Mouse (Mus musculus) myocyte (in vitro differentiated cells): ENCODE measurements around the gene Mtmr12. TPM values are rescaled to one million over a fixed set of nuclear protein-coding genes. Genes with fewer than 3 reads are reported as not detected.

Source experiments
- H3K27me3 ChIP-seq: one replicate; pipeline ENCODE4 v1.6.1; 2011; ENCODE audit not compliant: control insufficient read depth, insufficient read depth, insufficient read length
- H3K36me3 ChIP-seq: one replicate; pipeline ENCODE4 v1.6.1; 2011; ENCODE audit not compliant: control insufficient read depth, insufficient read depth
- H3K4me2 ChIP-seq: one replicate; pipeline ENCODE4 v1.6.1; 2011; ENCODE audit warnings: low read depth, control low read depth
- H3K4me3 ChIP-seq: one replicate; pipeline ENCODE4 v1.5.1; 2011; ENCODE audit warnings: mild to moderate bottlenecking, control low read depth, moderate library complexity
- H3K79me2 ChIP-seq: one replicate; pipeline ENCODE4 v1.6.1; 2011; ENCODE audit not compliant: control insufficient read depth, insufficient read depth
- H3ac ChIP-seq: one replicate; pipeline ENCODE4 v1.6.1; 2011; ENCODE audit not compliant: control insufficient read depth, insufficient read length
- CEBPB ChIP-seq: IDR thresholded peaks from 2 replicates; pipeline ENCODE4 v1.6.1; 2011; ENCODE audit warnings: mild to moderate bottlenecking, moderate library complexity; ENCODE audit not compliant: poor library complexity, insufficient read depth, severe bottlenecking
- E2F4 ChIP-seq: IDR thresholded peaks from one replicate; pipeline ENCODE4 v1.6.1; 2011; ENCODE audit warnings: mild to moderate bottlenecking, control low read depth, moderate library complexity; ENCODE audit not compliant: insufficient read depth
- MAX ChIP-seq: IDR thresholded peaks from one replicate; pipeline ENCODE4 v1.6.1; 2011; ENCODE audit warnings: low read depth, mild to moderate bottlenecking, control low read depth
- MYOD1 ChIP-seq, 3 experiments: IDR thresholded peaks; one replicate each; pipeline ENCODE4 v1.6.1; 2011; ENCODE audit warnings: control low read depth in 2 of 3, low read depth in 2 of 3, mild to moderate bottlenecking in 2 of 3, moderate library complexity in 1 of 3; ENCODE audit not compliant: insufficient read length in 2 of 3, control insufficient read depth in 1 of 3
- MYOG ChIP-seq, 3 experiments: IDR thresholded peaks; one replicate each; pipeline ENCODE4 v1.6.1; 2011; ENCODE audit warnings: control low read depth in 2 of 3, low read depth in 2 of 3, mild to moderate bottlenecking in 2 of 3; ENCODE audit not compliant: insufficient read length in 2 of 3, control insufficient read depth in 1 of 3, insufficient read depth in 1 of 3
- POLR2A ChIP-seq: IDR thresholded peaks from one replicate; pipeline ENCODE4 v1.6.1; 2011; ENCODE audit warnings: low read depth, mild to moderate bottlenecking, control low read depth, moderate library complexity; ENCODE audit not compliant: insufficient read length
- POLR2AphosphoS2 ChIP-seq: IDR thresholded peaks from one replicate; pipeline ENCODE4 v1.6.1; 2011; ENCODE audit warnings: low read depth, control low read depth; ENCODE audit not compliant: insufficient read length
- REST ChIP-seq: IDR thresholded peaks from one replicate; pipeline ENCODE4 v1.6.1; 2011; ENCODE audit warnings: mild to moderate bottlenecking, control low read depth, moderate library complexity; ENCODE audit not compliant: insufficient read depth, insufficient read length
- SRF ChIP-seq: IDR thresholded peaks from one replicate; pipeline ENCODE4 v1.6.1; 2011; ENCODE audit warnings: low read depth; ENCODE audit not compliant: control insufficient read depth, insufficient read length
- TCF12 ChIP-seq: IDR thresholded peaks from one replicate; pipeline ENCODE4 v1.6.1; 2011; ENCODE audit warnings: mild to moderate bottlenecking, control low read depth; ENCODE audit not compliant: poor library complexity, insufficient read depth, severe bottlenecking
- TCF3 ChIP-seq: IDR thresholded peaks from one replicate; pipeline ENCODE4 v1.6.1; 2011; ENCODE audit warnings: low read depth, control low read depth; ENCODE audit not compliant: insufficient read length
- USF1 ChIP-seq: IDR thresholded peaks from one replicate; pipeline ENCODE4 v1.6.1; 2011; ENCODE audit warnings: low read depth, mild to moderate bottlenecking, control low read depth, moderate library complexity
- polyA plus RNA-seq: library from polyadenylated mRNA; unstranded; fragments of >200 nt; fragmentation: generic; extraction: Trizol; gene quantifications from one replicate; pipeline ENCODE4 v1.2.1, GENCODE M21; 2012; ENCODE audit warnings: missing spikeins

The Mtmr12 gene
- polyA plus RNA-seq, 1 experiment = 6.2 TPM

GRCm38 (mm10) chr15:12271340-12271739 is 66.5 kb downstream of the Mtmr12 start:
- H3K79me2 ChIP-seq = no peaks in the 10 kb centered on the region
- H3K36me3 ChIP-seq = peaks cover 30% of the 10 kb centered on the region

GRCm38 (mm10) chr15:12273325-12274052 is 68.7 kb downstream of the Mtmr12 start:
- no peak overlapping the region for H3K4me3 ChIP-seq
- H3K79me2 ChIP-seq = no peaks in the 10 kb centered on the region
- H3ac ChIP-seq = no peak overlapping the region
- peaks cover 13% of the 10 kb centered on the region for H3K36me3 ChIP-seq
- no peak overlapping the region for H3K4me2 ChIP-seq
- TF ChIP-seq CEBPB = no peak
- no peak for TF ChIP-seq MAX
- no peak for TF ChIP-seq TCF3
- no peak for TF ChIP-seq MYOG (IDR thresholded peaks at IDR 0.05; ENCODE audit: control insufficient read depth in 1 of 3, insufficient read depth in 1 of 3, insufficient read length in 2 of 3, low read depth in 2 of 3)
- no peak for TF ChIP-seq MYOD1 (IDR thresholded peaks at IDR 0.05; ENCODE audit: control insufficient read depth in 1 of 3, insufficient read length in 2 of 3, low read depth in 2 of 3)
- no peak for TF ChIP-seq POLR2AphosphoS2
- TF ChIP-seq TCF12 = no peak
- no peak for TF ChIP-seq POLR2A
- TF ChIP-seq E2F4 = no peak
- TF ChIP-seq SRF = no peak
- TF ChIP-seq USF1 = no peak
- TF ChIP-seq REST = no peak
- no peaks in the 10 kb centered on the region for H3K27me3 ChIP-seq

More at GRCm38 (mm10) chr15:12271340-12271739, 66.5 kb downstream of the Mtmr12 start:
- Histone ChIP-seq H3K4me3 (no peak overlapping the region), H3ac (no peak overlapping the region), H3K4me2 (no peak overlapping the region), H3K27me3 (no peaks in the 10 kb centered on the region)
- TF ChIP-seq SRF (no peak), MYOD1 (IDR thresholded peaks at IDR 0.05; ENCODE audit: control insufficient read depth in 1 of 3, insufficient read length in 2 of 3, low read depth in 2 of 3) (no peak), POLR2AphosphoS2 (no peak), TCF12 (no peak), USF1 (no peak), POLR2A (no peak), MYOG (IDR thresholded peaks at IDR 0.05; ENCODE audit: control insufficient read depth in 1 of 3, insufficient read depth in 1 of 3, insufficient read length in 2 of 3, low read depth in 2 of 3) (no peak), CEBPB (no peak), REST (no peak), TCF3 (no peak), E2F4 (no peak), MAX (no peak)

- H3K36me3 ChIP-seq = peaks cover 6% of the 10 kb centered on the region
- H3K79me2 ChIP-seq = no peaks in the 10 kb centered on the region
- H3K27me3 ChIP-seq = no peaks in the 10 kb centered on the region
- no peak overlapping the region for H3K4me3 ChIP-seq
- no peak overlapping the region for H3ac ChIP-seq
- H3K4me2 ChIP-seq = no peak overlapping the region
- TF ChIP-seq MYOD1 (IDR thresholded peaks at IDR 0.05; ENCODE audit: control insufficient read depth in 1 of 3, insufficient read length in 2 of 3, low read depth in 2 of 3) (no peak), TCF3 (no peak), MAX (no peak), POLR2AphosphoS2 (no peak), MYOG (IDR thresholded peaks at IDR 0.05; ENCODE audit: control insufficient read depth in 1 of 3, insufficient read depth in 1 of 3, insufficient read length in 2 of 3, low read depth in 2 of 3) (no peak), TCF12 (no peak), POLR2A (no peak), E2F4 (no peak), SRF (no peak), CEBPB (no peak), USF1 (no peak), REST (no peak)
Observed at GRCm38 (mm10) chr15:12274053-12274769, 69.4 kb downstream of the Mtmr12 start.

- Histone ChIP-seq H3K36me3 (peaks cover 6% of the 10 kb centered on the region), H3K4me3 (no peak overlapping the region), H3K27me3 (no peaks in the 10 kb centered on the region), H3K4me2 (no peak overlapping the region), H3ac (no peak overlapping the region), H3K79me2 (no peaks in the 10 kb centered on the region)
- TF ChIP-seq POLR2A (no peak), MYOD1 (IDR thresholded peaks at IDR 0.05; ENCODE audit: control insufficient read depth in 1 of 3, insufficient read length in 2 of 3, low read depth in 2 of 3) (no peak), TCF12 (no peak), USF1 (no peak), E2F4 (no peak), MAX (no peak), SRF (no peak), MYOG (IDR thresholded peaks at IDR 0.05; ENCODE audit: control insufficient read depth in 1 of 3, insufficient read depth in 1 of 3, insufficient read length in 2 of 3, low read depth in 2 of 3) (no peak), TCF3 (no peak), POLR2AphosphoS2 (no peak), REST (no peak), CEBPB (no peak)
Observed at GRCm38 (mm10) chr15:12275091-12275623, 70.3 kb downstream of the Mtmr12 start.
